In the genomic region with DNA sequence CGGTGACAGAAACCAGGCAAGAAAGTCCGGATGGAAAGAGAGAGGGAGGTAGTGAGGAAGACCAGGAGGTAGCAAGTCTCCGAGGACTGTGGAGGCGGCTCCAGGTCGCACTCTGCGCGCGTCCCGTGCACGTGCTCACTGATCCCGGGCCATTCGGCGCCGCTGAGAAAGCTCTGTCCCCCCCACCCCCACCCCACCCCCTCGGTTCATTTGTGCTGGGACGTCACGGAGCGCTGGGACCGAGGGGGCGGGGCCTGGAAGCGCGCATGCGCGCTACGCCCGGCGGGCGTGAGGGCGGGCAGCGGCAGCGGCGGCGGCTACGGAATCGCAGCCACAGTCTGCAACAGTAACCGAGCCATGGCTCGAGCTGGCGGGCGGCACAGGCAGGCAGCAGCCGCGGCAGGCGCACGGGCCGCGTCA, we compare ENCODE assay signal across 7 mouse cellular contexts. TPM values are rescaled to one million over a fixed set of nuclear protein-coding genes. Genes with fewer than 3 reads are reported as not detected.
DNase-seq lines count a peak whose midpoint lies in the region; ATAC-seq lines count a peak whose summit lies in the region.

A gene (plus strand): TSS at position 361 of the 420 bp plus-strand sequence.

- H3K36me3 ChIP-seq in heart, embryonic 15.5 days, result no peaks in the 10 kb centered on the region
- no peaks in the 10 kb centered on the region for H3K36me3 ChIP-seq in limb, embryonic 15.5 days
- no peaks in the 10 kb centered on the region for H3K36me3 ChIP-seq in neural tube, embryonic 11.5 days (ENCODE audit: control insufficient read depth, insufficient read depth, low read length)

- H3K9me3 ChIP-seq in heart, embryonic 15.5 days (replicated peaks), result no peaks in the 10 kb centered on the region
- H3K9me3 ChIP-seq in limb, embryonic 15.5 days, result no peaks in the 10 kb centered on the region
- no peaks in the 10 kb centered on the region for H3K9me3 ChIP-seq in neural tube, embryonic 11.5 days (ENCODE audit: control insufficient read depth, low read length)

- peak within 1 kb of the TSS; percentile 38 for H3K9ac ChIP-seq in heart, embryonic 15.5 days
- H3K9ac ChIP-seq in limb, embryonic 15.5 days, result peak within 1 kb of the TSS; percentile 20; the same call in 1 of the 2 replicates
- peak within 1 kb of the TSS; percentile 62 for H3K9ac ChIP-seq in neural tube, embryonic 11.5 days (ENCODE audit: low read length)

- peak; percentile 48; the same call in 1 of the 2 replicates for ATAC-seq in heart, embryonic 15.5 days (replicated peaks; ENCODE audit: insufficient number of reproducible peaks, insufficient read depth, low FRiP score, low read depth)
- 0 out of 2 replicates have a peak, but pooled peaks have one; percentile 35 for ATAC-seq in limb, embryonic 15.5 days (ENCODE audit: insufficient number of reproducible peaks, low FRiP score, low TSS enrichment, low read depth)
- peak; percentile 67 for ATAC-seq in neural tube, embryonic 11.5 days (ENCODE audit: insufficient read depth, low FRiP score, low TSS enrichment)

- under 1% methylated on average over 45 of the region's 45 CpGs for WGBS in heart, embryonic 15.5 days
- 0% methylated on average over 45 of the region's 45 CpGs for WGBS in limb, embryonic 15.5 days
- 0% methylated on average over 39 of the region's 45 CpGs for WGBS in neural tube, embryonic 11.5 days

- no peak within 1 kb of the TSS for H3K27ac ChIP-seq in heart, embryonic 15.5 days
- H3K27ac ChIP-seq in limb, embryonic 15.5 days, result no peak within 1 kb of the TSS
- H3K27ac ChIP-seq in neural tube, embryonic 11.5 days (ENCODE audit: low read depth, low read length), result peak within 1 kb of the TSS; percentile 61

- H3K27me3 ChIP-seq in heart, embryonic 15.5 days, result peaks cover 100% of the 10 kb centered on the region
- H3K27me3 ChIP-seq in limb, embryonic 15.5 days, result peaks cover 100% of the 10 kb centered on the region
- H3K27me3 ChIP-seq in neural tube, embryonic 11.5 days (ENCODE audit: control insufficient read depth, insufficient read depth, low read length), result peaks cover 93% of the 10 kb centered on the region

- peak within 1 kb of the TSS; percentile 57 for H3K4me3 ChIP-seq in heart, embryonic 15.5 days
- H3K4me3 ChIP-seq in limb, embryonic 15.5 days, result peak within 1 kb of the TSS; percentile 49
- peak within 1 kb of the TSS; percentile 43 for H3K4me3 ChIP-seq in neural tube, embryonic 11.5 days (ENCODE audit: low read depth, low read length)

- H3K4me2 ChIP-seq in heart, embryonic 15.5 days, result peak within 1 kb of the TSS; percentile 98
- peak within 1 kb of the TSS; percentile 93 for H3K4me2 ChIP-seq in limb, embryonic 15.5 days
- peak within 1 kb of the TSS; percentile 81 for H3K4me2 ChIP-seq in neural tube, embryonic 11.5 days (ENCODE audit: low read depth)

- H3K4me1 ChIP-seq in heart, embryonic 15.5 days (replicated peaks), result peaks cover 32% of the 10 kb centered on the region
- peaks cover 26% of the 10 kb centered on the region for H3K4me1 ChIP-seq in limb, embryonic 15.5 days
- peaks cover 3% of the 10 kb centered on the region; the same call in 1 of the 2 replicates for H3K4me1 ChIP-seq in neural tube, embryonic 11.5 days (ENCODE audit: control insufficient read depth, insufficient read depth, low read length)

- DNase-seq in thymus, postnatal 0 days (ENCODE audit: low spot score), result peak; percentile 13
- DNase-seq in thymus, postnatal 14 days, result no peak
- peak; percentile 85 for DNase-seq in embryo, embryonic 11 days
- peak; percentile 90 for DNase-seq in neural tube, embryonic 11.5 days (ENCODE audit: low spot score)
- no peak for DNase-seq in T-cell, adult 2 months (ENCODE audit: low spot score)

RNA-seq across cellular contexts. Expression of the gene that starts here (rescaled TPM):
- polyA plus RNA-seq in thymus, postnatal 0 days (2015; fragmentation: Nextera tagmentation; extraction: Ambion mirVana), result not detected in 2 replicates
- polyA plus RNA-seq in heart, embryonic 15.5 days (2015; fragmentation: Nextera tagmentation; extraction: Ambion mirVana), result 0.04 TPM in 1 of 2 replicates, not detected in the other
- polyA plus RNA-seq in limb, embryonic 15.5 days (2015; fragmentation: Nextera tagmentation; extraction: Ambion mirVana), result 0.04 TPM in 1 of 2 replicates, not detected in the other
- polyA plus RNA-seq in neural tube, embryonic 11.5 days (2014; fragmentation: Nextera tagmentation; extraction: Ambion mirVana), result 8.6 and 10.1 TPM in 2 replicates

Comparison
In these comparisons a context has a peak if more than half of its experiments do, and no peak if none do; other contexts are left out.
1. Peak in DNase-seq in thymus, postnatal 0 days; RNA of the gene not detected or under 1 TPM.
2. Peak in ATAC-seq, H3K4me3 ChIP-seq, H3K9ac ChIP-seq and H3K4me2 ChIP-seq in heart, embryonic 15.5 days; RNA of the gene not detected or under 1 TPM.
3. Peak in ATAC-seq, H3K4me3 ChIP-seq, H3K9ac ChIP-seq and H3K4me2 ChIP-seq in limb, embryonic 15.5 days; RNA of the gene not detected or under 1 TPM.
4. DNase-seq: peak in embryo, embryonic 11 days (single experiment) and neural tube, embryonic 11.5 days (single experiment); none in thymus, postnatal 14 days (single experiment) and T-cell, adult 2 months (single experiment).
5. Peak in every context shown above with its lines, with median percentiles within 50 percentile points of each other: ATAC-seq, H3K4me2 ChIP-seq, H3K4me3 ChIP-seq and H3K9ac ChIP-seq.